Mouse (Mus musculus): ENCODE measurements around the gene Chmp5. TPM values are rescaled to one million over a fixed set of nuclear protein-coding genes. Genes with fewer than 3 reads are reported as not detected.

Gene Chmp5
- polyA plus RNA-seq, 1 experiment from 2014 or later, result 178 TPM

- Histone ChIP-seq H3K36me3 (peaks cover 93% of the 10 kb centered on the region), H3K27me3 (no peaks in the 10 kb centered on the region), H3K27ac (no peak overlapping the region), H3K4me2 (no peak overlapping the region), H3K4me3 (no peak overlapping the region), H3K4me1 (replicated peaks) (no peaks in the 10 kb centered on the region), H3K9me3 (no peaks in the 10 kb centered on the region), H3K9ac (no peak overlapping the region)
- ATAC-seq (ENCODE audit: low FRiP score), result no peak
- whole genome bisulfite sequencing, result 94% methylated on average over 6 of the region's 6 CpGs
Measured at GRCm38 (mm10) chr4:40955942-40956341, 7.7 kb downstream of the Chmp5 start.

- WGBS, result 94% methylated on average over 3 of the region's 3 CpGs
- Histone ChIP-seq H3K9me3 (no peaks in the 10 kb centered on the region), H3K27me3 (no peaks in the 10 kb centered on the region), H3K27ac (no peak overlapping the region), H3K4me3 (no peak overlapping the region), H3K9ac (no peak overlapping the region), H3K4me1 (replicated peaks) (no peaks in the 10 kb centered on the region), H3K4me2 (no peak overlapping the region), H3K36me3 (peaks cover 88% of the 10 kb centered on the region)
- no peak for ATAC-seq (ENCODE audit: low FRiP score)
Measured at GRCm38 (mm10) chr4:40963536-40963935, 15.3 kb downstream of the Chmp5 start.

- no peak for ATAC-seq (ENCODE audit: low FRiP score)
- Histone ChIP-seq H3K4me1 (replicated peaks) (peaks cover 22% of the 10 kb centered on the region), H3K27ac (no peak overlapping the region), H3K36me3 (peaks cover 36% of the 10 kb centered on the region), H3K9me3 (no peaks in the 10 kb centered on the region), H3K27me3 (no peaks in the 10 kb centered on the region), H3K9ac (0 out of 2 replicates have a peak overlapping the region, but pooled peaks have one; percentile 93), H3K4me3 (no peak overlapping the region), H3K4me2 (no peak overlapping the region)
- WGBS, result 82% methylated on average over 4 of the region's 4 CpGs
Measured at GRCm38 (mm10) chr4:40969161-40969560, 21.0 kb downstream of the Chmp5 start.

GRCm38 (mm10) chr4:40969781-40970591, 21.8 kb downstream of the Chmp5 start:
- no peaks in the 10 kb centered on the region for H3K9me3 ChIP-seq
- H3K4me1 ChIP-seq (replicated peaks), result peaks cover 22% of the 10 kb centered on the region
- H3K9ac ChIP-seq, result peak overlapping the region; percentile 93
- H3K27ac ChIP-seq, result peak overlapping the region; percentile 92
- WGBS, result 22% methylated on average over 6 of the region's 13 CpGs
- H3K27me3 ChIP-seq, result no peaks in the 10 kb centered on the region
- peak overlapping the region; percentile 76 for H3K4me2 ChIP-seq
- H3K4me3 ChIP-seq, result peak overlapping the region; percentile 82
- peak; percentile 70 for ATAC-seq (ENCODE audit: low FRiP score)
- peaks cover 29% of the 10 kb centered on the region for H3K36me3 ChIP-seq

- Histone ChIP-seq H3K27ac (peak overlapping the region; percentile 92), H3K9ac (peak overlapping the region; percentile 93), H3K36me3 (peaks cover 25% of the 10 kb centered on the region), H3K4me3 (peak overlapping the region; percentile 82), H3K27me3 (no peaks in the 10 kb centered on the region), H3K4me1 (replicated peaks) (peaks cover 22% of the 10 kb centered on the region), H3K4me2 (peak overlapping the region; percentile 76), H3K9me3 (no peaks in the 10 kb centered on the region)
- WGBS, result under 1% methylated on average over 13 of the region's 16 CpGs
- no peak for ATAC-seq (ENCODE audit: low FRiP score)
Measured at GRCm38 (mm10) chr4:40970592-40970841, 22.3 kb downstream of the Chmp5 start.

GRCm38 (mm10) chr4:40970842-40971701, 22.9 kb downstream of the Chmp5 start, which contains the start of gene Nfx1:
Gene Nfx1, plus strand, starts transcription at chr4:40970906.
- no peaks in the 10 kb centered on the region for H3K9me3 ChIP-seq
- peak within 1 kb of the TSS; percentile 92 for H3K27ac ChIP-seq
- H3K4me1 ChIP-seq (replicated peaks), result peaks cover 22% of the 10 kb centered on the region
- H3K4me2 ChIP-seq, result peak within 1 kb of the TSS; percentile 76
- H3K36me3 ChIP-seq, result peaks cover 24% of the 10 kb centered on the region
- H3K27me3 ChIP-seq, result no peaks in the 10 kb centered on the region
- peak within 1 kb of the TSS; percentile 82 for H3K4me3 ChIP-seq
- peak within 1 kb of the TSS; percentile 93 for H3K9ac ChIP-seq
- under 1% methylated on average over 77 of the region's 85 CpGs for WGBS
- ATAC-seq (ENCODE audit: low FRiP score), result peak; percentile 98

- H3K27ac ChIP-seq, result peak overlapping the region; percentile 92; the same call in 1 of the 2 replicates
- WGBS, result 25% methylated on average over 13 of the region's 13 CpGs
Measured at GRCm38 (mm10) chr4:40971744-40972143, 23.5 kb downstream of the Chmp5 start.

GRCm38 (mm10) chr4:40974011-40974410, 25.8 kb downstream of the Chmp5 start:
- Histone ChIP-seq H3K9ac (no peak overlapping the region), H3K4me1 (replicated peaks) (peaks cover 22% of the 10 kb centered on the region), H3K27me3 (no peaks in the 10 kb centered on the region), H3K27ac (no peak overlapping the region), H3K36me3 (peaks cover 30% of the 10 kb centered on the region), H3K4me2 (no peak overlapping the region), H3K9me3 (no peaks in the 10 kb centered on the region), H3K4me3 (no peak overlapping the region)
- WGBS, result 97% methylated on average over 1 of the region's 1 CpGs
- no peak for ATAC-seq (ENCODE audit: low FRiP score)

More at GRCm38 (mm10) chr4:40971744-40972143, 23.5 kb downstream of the Chmp5 start:
- ATAC-seq (ENCODE audit: low FRiP score), result no peak
- no peaks in the 10 kb centered on the region for H3K27me3 ChIP-seq
- H3K36me3 ChIP-seq, result peaks cover 22% of the 10 kb centered on the region
- H3K4me1 ChIP-seq (replicated peaks), result peaks cover 22% of the 10 kb centered on the region
- peak overlapping the region; percentile 93; the same call in 1 of the 2 replicates for H3K9ac ChIP-seq
- no peaks in the 10 kb centered on the region for H3K9me3 ChIP-seq
- H3K4me3 ChIP-seq, result peak overlapping the region; percentile 82
- H3K4me2 ChIP-seq, result peak overlapping the region; percentile 76

- 98% methylated on average over 3 of the region's 3 CpGs for WGBS
Measured at GRCm38 (mm10) chr4:40975678-40976077, 27.5 kb downstream of the Chmp5 start.

GRCm38 (mm10) chr4:40976651-40977050, 28.4 kb downstream of the Chmp5 start:
- no peak overlapping the region for H3K9ac ChIP-seq
- H3K36me3 ChIP-seq, result peaks cover 54% of the 10 kb centered on the region
- H3K9me3 ChIP-seq, result no peaks in the 10 kb centered on the region
- no peak for ATAC-seq (ENCODE audit: low FRiP score)
- no peak overlapping the region for H3K27ac ChIP-seq
- H3K4me3 ChIP-seq, result no peak overlapping the region
- H3K4me2 ChIP-seq, result no peak overlapping the region
- no peaks in the 10 kb centered on the region for H3K27me3 ChIP-seq
- H3K4me1 ChIP-seq (replicated peaks), result peaks cover 14% of the 10 kb centered on the region
- WGBS, result 92% methylated on average over 10 of the region's 10 CpGs

More at GRCm38 (mm10) chr4:40975678-40976077, 27.5 kb downstream of the Chmp5 start:
- H3K9me3 ChIP-seq, result no peaks in the 10 kb centered on the region
- no peak overlapping the region for H3K9ac ChIP-seq
- no peak overlapping the region for H3K4me3 ChIP-seq
- H3K4me2 ChIP-seq, result no peak overlapping the region
- no peaks in the 10 kb centered on the region for H3K27me3 ChIP-seq
- no peak overlapping the region for H3K27ac ChIP-seq
- peaks cover 14% of the 10 kb centered on the region for H3K4me1 ChIP-seq (replicated peaks)
- peaks cover 45% of the 10 kb centered on the region for H3K36me3 ChIP-seq
- ATAC-seq (ENCODE audit: low FRiP score), result no peak

- Histone ChIP-seq H3K9ac (no peak overlapping the region), H3K36me3 (peaks cover 55% of the 10 kb centered on the region), H3K4me1 (replicated peaks) (no peaks in the 10 kb centered on the region), H3K9me3 (no peaks in the 10 kb centered on the region), H3K4me2 (no peak overlapping the region), H3K27me3 (no peaks in the 10 kb centered on the region), H3K27ac (no peak overlapping the region), H3K4me3 (no peak overlapping the region)
- WGBS, result 90% methylated on average over 1 of the region's 1 CpGs
- ATAC-seq (ENCODE audit: low FRiP score), result no peak
Measured at GRCm38 (mm10) chr4:40979430-40979829, 31.2 kb downstream of the Chmp5 start.

GRCm38 (mm10) chr4:40982486-40982885, 34.3 kb downstream of the Chmp5 start:
- no peaks in the 10 kb centered on the region for H3K27me3 ChIP-seq
- H3K9ac ChIP-seq, result no peak overlapping the region
- ATAC-seq (ENCODE audit: low FRiP score), result no peak
- H3K4me3 ChIP-seq, result no peak overlapping the region
- no peaks in the 10 kb centered on the region for H3K4me1 ChIP-seq (replicated peaks)
- no peaks in the 10 kb centered on the region for H3K9me3 ChIP-seq
- 88% methylated on average over 3 of the region's 3 CpGs for WGBS
- peaks cover 68% of the 10 kb centered on the region for H3K36me3 ChIP-seq
- H3K4me2 ChIP-seq, result no peak overlapping the region
- H3K27ac ChIP-seq, result no peak overlapping the region

Data from hindbrain, embryonic 13.5 days (tissue).